Mouse (Mus musculus): ENCODE measurements around the gene Arhgap44. TPM values are rescaled to one million over a fixed set of nuclear protein-coding genes. Genes with fewer than 3 reads are reported as not detected.
A peak's percentile ranks its signal among the peaks of the same experiment; 100 is the strongest.

The Arhgap44 gene
- total and polyA plus RNA-seq, 2 experiments from 2014 or later, result 23.0 to 40.7 TPM

DNA sequence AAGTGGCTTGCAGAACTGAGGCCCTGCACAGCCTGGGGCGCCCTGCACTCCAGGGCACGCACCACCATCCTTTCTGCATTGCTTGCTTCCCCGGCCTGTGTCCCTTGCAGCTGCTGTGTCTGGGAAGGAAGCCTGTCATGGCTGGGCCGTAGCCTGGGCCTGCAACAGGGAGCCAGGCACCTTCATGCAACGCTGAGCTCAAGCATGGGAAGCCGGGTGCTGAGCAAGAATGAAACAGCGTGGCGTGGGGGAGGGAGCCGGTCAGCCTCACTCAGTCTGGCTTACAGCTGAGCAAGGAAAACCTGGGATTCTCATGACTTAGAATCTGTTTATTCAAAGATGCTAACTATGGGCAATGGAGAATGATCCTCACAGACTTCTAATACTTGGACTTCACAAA is 36.2 kb downstream of the Arhgap44 start:
- Histone ChIP-seq H3K4me2 (ENCODE audit: low read depth, low read length) (no peak overlapping the region), H3K27ac (peak overlapping the region; percentile 41; the same call in 1 of the 2 replicates), H3K4me3 (ENCODE audit: low read length) (no peak overlapping the region), H3K4me1 (ENCODE audit: insufficient read depth, low read length) (0 out of 2 replicates have a peak, but pooled peaks cover 7% of the 10 kb centered on the region), H3K9me3 (ENCODE audit: low read length) (no peaks in the 10 kb centered on the region), H3K36me3 (ENCODE audit: insufficient read depth, low read length) (no peaks in the 10 kb centered on the region), H3K27me3 (ENCODE audit: insufficient read depth, low read length) (no peaks in the 10 kb centered on the region), H3K9ac (replicated peaks; ENCODE audit: low read length) (0 out of 2 replicates have a peak overlapping the region, but pooled peaks have one; percentile 15)
- WGBS, result 48% methylated on average over 9 of the region's 9 CpGs
- TF ChIP-seq CTCF (IDR thresholded peaks at IDR 0.05; ENCODE audit: low read depth), result no peak
- ATAC-seq (no peak), DNase-seq (ENCODE audit: low spot score) (no peak)

DNA sequence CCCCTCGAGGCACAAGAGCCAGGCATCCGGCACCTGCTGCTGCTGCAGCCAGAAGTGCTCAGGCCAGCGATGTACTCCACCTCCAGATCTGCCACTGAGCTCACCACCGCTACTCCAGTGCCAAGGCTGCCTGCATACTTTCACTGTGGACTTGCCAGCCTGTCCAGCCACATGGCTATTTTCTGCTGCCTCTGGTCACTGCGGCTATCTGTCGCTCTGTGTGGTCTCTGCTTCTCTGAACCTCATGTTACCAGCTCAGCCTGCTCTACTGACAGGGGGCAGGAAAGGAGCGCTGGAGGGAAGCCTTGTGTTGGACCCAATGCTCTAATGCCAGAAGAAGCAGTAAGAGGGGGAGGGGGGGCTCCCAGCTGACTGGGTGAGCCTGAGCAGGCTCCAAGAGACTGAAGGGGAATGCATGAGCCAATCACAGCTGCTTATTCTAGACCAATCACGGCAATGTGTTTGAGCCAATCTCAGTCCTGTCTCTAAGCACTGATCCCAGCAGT is 37.8 kb downstream of the Arhgap44 start:
- H3K9ac ChIP-seq (replicated peaks; ENCODE audit: low read length), result 0 out of 2 replicates have a peak overlapping the region, but pooled peaks have one; percentile 13
- 0 out of 2 replicates have a peak overlapping the region, but pooled peaks have one; percentile 29 for H3K4me2 ChIP-seq (ENCODE audit: low read depth, low read length)
- H3K27ac ChIP-seq, result peak overlapping the region; percentile 65; the same call in 1 of the 2 replicates

DNA sequence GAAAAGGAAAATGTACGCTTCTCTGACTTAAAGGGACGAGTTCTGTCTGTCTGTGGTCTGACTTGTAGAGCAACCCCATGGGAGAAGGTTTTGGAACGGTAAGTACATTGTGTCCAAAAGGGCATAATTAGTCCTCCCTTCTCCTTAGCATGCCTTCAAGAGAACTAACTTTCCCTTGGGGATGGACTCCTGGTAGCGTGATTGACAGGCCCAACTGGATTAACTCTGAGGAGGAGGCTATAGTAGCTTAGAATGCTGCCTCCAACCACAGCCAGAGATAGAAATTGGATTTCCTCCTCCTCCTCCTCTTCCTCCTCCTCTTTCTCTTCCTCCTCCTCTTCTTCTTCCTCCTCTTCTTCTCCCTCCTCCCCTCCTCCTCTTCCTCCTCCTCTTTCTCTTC is 42.5 kb downstream of the Arhgap44 start:
- no peak overlapping the region for H3K9ac ChIP-seq (replicated peaks; ENCODE audit: low read length)
- no peak overlapping the region for H3K27ac ChIP-seq
- 82% methylated on average over 4 of the region's 4 CpGs for WGBS
- ATAC-seq (no peak), DNase-seq (ENCODE audit: low spot score) (no peak)
- H3K36me3 ChIP-seq (ENCODE audit: insufficient read depth, low read length), result no peaks in the 10 kb centered on the region
- no peaks in the 10 kb centered on the region for H3K27me3 ChIP-seq (ENCODE audit: insufficient read depth, low read length)
- no peak overlapping the region for H3K4me2 ChIP-seq (ENCODE audit: low read depth, low read length)
- H3K4me1 ChIP-seq (ENCODE audit: insufficient read depth, low read length), result 0 out of 2 replicates have a peak, but pooled peaks cover 5% of the 10 kb centered on the region
- H3K4me3 ChIP-seq (ENCODE audit: low read length), result no peak overlapping the region
- no peaks in the 10 kb centered on the region for H3K9me3 ChIP-seq (ENCODE audit: low read length)
- no peak for TF ChIP-seq CTCF (IDR thresholded peaks at IDR 0.05; ENCODE audit: low read depth)

More for the DNA sequence above, 37.8 kb downstream of the Arhgap44 start:
- ATAC-seq (peak; percentile 96), DNase-seq (ENCODE audit: low spot score) (peak; percentile 85)
- 38% methylated on average over 8 of the region's 8 CpGs for WGBS
- Histone ChIP-seq H3K9me3 (ENCODE audit: low read length) (no peaks in the 10 kb centered on the region), H3K27me3 (ENCODE audit: insufficient read depth, low read length) (no peaks in the 10 kb centered on the region), H3K36me3 (ENCODE audit: insufficient read depth, low read length) (no peaks in the 10 kb centered on the region), H3K4me3 (ENCODE audit: low read length) (no peak overlapping the region), H3K4me1 (ENCODE audit: insufficient read depth, low read length) (0 out of 2 replicates have a peak, but pooled peaks cover 7% of the 10 kb centered on the region)
- peak; percentile 16; the same call in 1 of the 2 replicates for TF ChIP-seq CTCF (IDR thresholded peaks at IDR 0.05; ENCODE audit: low read depth)

DNA sequence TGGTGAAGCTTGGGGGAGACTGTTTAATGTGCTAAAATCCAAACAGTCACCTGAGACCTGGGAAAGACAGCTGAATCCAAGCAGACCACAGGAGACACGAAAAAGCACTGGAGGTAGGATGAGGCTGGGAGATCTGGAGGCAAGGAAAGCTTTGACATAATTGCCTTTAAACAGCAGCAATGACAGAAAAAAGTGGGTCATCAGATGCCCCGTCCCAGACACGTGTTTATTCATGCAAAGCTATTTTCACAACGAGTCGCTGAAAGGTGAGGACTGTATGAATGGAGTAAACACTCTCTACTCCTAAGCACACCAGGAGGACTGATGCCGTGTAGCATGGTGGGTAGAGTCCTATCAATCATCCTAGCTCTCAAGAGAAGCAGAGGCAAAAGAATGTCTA is 47.0 kb downstream of the Arhgap44 start:
- DNase-seq (ENCODE audit: low spot score), result no peak
- Histone ChIP-seq H3K36me3 (ENCODE audit: insufficient read depth, low read length) (no peaks in the 10 kb centered on the region), H3K4me2 (ENCODE audit: low read depth, low read length) (no peak overlapping the region), H3K9ac (replicated peaks; ENCODE audit: low read length) (no peak overlapping the region), H3K4me3 (ENCODE audit: low read length) (no peak overlapping the region), H3K9me3 (ENCODE audit: low read length) (no peaks in the 10 kb centered on the region), H3K27me3 (ENCODE audit: insufficient read depth, low read length) (no peaks in the 10 kb centered on the region), H3K4me1 (ENCODE audit: insufficient read depth, low read length) (no peaks in the 10 kb centered on the region), H3K27ac (no peak overlapping the region)
- ATAC-seq, result no peak
- TF ChIP-seq CTCF (IDR thresholded peaks at IDR 0.05; ENCODE audit: low read depth), result no peak
- WGBS, result 83% methylated on average over 6 of the region's 6 CpGs

DNA sequence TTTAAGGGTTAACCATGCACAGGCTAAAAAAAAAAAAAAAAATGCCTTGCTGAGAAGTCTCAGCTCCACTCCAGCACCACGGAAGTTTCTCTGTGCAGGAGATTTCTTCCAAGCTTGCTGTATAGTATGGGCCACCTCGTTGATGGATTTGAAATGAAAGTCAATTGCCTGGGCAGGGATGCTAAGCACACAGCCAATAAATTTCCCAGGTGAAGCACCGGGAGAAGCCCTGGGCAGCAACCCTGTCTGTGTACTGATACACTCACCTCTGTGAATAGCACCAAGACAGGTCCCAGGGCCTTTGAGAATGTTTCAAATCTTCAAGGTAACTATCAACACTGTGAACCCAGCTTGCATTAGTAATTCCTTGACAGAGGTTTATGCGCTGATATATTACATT is 50.7 kb downstream of the Arhgap44 start:
- DNase-seq (ENCODE audit: low spot score), result no peak
- Histone ChIP-seq H3K4me3 (ENCODE audit: low read length) (no peak overlapping the region), H3K27me3 (ENCODE audit: insufficient read depth, low read length) (no peaks in the 10 kb centered on the region), H3K9me3 (ENCODE audit: low read length) (no peaks in the 10 kb centered on the region), H3K27ac (no peak overlapping the region), H3K4me2 (ENCODE audit: low read depth, low read length) (no peak overlapping the region), H3K36me3 (ENCODE audit: insufficient read depth, low read length) (no peaks in the 10 kb centered on the region), H3K9ac (replicated peaks; ENCODE audit: low read length) (no peak overlapping the region), H3K4me1 (ENCODE audit: insufficient read depth, low read length) (peaks cover 11% of the 10 kb centered on the region)
- WGBS, result 45% methylated on average over 4 of the region's 4 CpGs
- no peak for ATAC-seq
- no peak for TF ChIP-seq CTCF (IDR thresholded peaks at IDR 0.05; ENCODE audit: low read depth)

DNA sequence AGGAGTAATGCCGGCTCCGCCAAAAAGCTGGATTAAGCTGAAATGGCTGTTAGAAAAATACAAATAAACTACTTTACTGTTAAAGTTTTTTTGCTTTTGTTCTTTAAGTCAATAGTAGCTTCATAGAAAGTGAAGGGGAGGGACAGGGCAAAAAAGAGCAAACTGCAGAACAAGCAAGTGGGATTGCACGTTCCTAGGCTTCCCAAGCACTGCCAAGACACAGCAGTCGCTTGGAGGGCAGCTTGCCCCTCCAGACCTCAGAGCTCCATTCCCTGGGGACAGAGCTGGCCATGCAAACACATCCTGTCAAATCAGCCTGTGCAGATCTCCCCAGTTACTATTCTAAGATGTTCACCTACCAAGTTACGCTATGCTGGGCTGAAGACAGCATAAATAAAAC is 51.1 kb downstream of the Arhgap44 start:
- ATAC-seq (no peak), DNase-seq (ENCODE audit: low spot score) (peak; percentile 51)
- WGBS, result 40% methylated on average over 5 of the region's 5 CpGs
- Histone ChIP-seq H3K4me3 (ENCODE audit: low read length) (no peak overlapping the region), H3K9ac (replicated peaks; ENCODE audit: low read length) (no peak overlapping the region), H3K27me3 (ENCODE audit: insufficient read depth, low read length) (no peaks in the 10 kb centered on the region), H3K9me3 (ENCODE audit: low read length) (no peaks in the 10 kb centered on the region), H3K4me1 (ENCODE audit: insufficient read depth, low read length) (peaks cover 11% of the 10 kb centered on the region), H3K27ac (peak overlapping the region; percentile 8; the same call in 1 of the 2 replicates), H3K4me2 (ENCODE audit: low read depth, low read length) (no peak overlapping the region), H3K36me3 (ENCODE audit: insufficient read depth, low read length) (no peaks in the 10 kb centered on the region)
- no peak for TF ChIP-seq CTCF (IDR thresholded peaks at IDR 0.05; ENCODE audit: low read depth)

DNA sequence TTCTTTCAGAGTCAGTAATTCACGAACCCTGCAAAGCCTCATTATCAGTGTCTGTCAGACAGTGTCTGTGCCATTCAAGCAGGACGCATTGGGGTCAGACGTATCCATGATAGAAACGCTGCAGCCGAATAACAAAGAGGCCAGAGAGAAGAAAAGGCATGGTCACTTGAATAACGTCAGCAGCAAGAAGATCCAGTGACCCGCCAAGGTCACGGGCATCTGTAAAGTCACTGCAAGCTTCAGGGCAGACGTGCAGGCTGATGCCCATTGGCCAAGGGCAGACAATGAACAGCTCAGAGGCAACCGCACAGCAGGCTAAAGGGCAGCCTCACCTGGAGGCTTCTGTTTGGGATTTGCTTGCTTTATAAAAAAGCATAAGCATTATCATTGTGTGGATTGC is 52.7 kb downstream of the Arhgap44 start:
- H3K9ac ChIP-seq (replicated peaks; ENCODE audit: low read length), result no peak overlapping the region
- H3K4me3 ChIP-seq (ENCODE audit: low read length), result no peak overlapping the region
- no peak for DNase-seq (ENCODE audit: low spot score)
- WGBS, result 36% methylated on average over 10 of the region's 10 CpGs
- ATAC-seq, result no peak
- no peak overlapping the region for H3K27ac ChIP-seq
- H3K27me3 ChIP-seq (ENCODE audit: insufficient read depth, low read length), result no peaks in the 10 kb centered on the region
- no peaks in the 10 kb centered on the region for H3K36me3 ChIP-seq (ENCODE audit: insufficient read depth, low read length)
- no peak for TF ChIP-seq CTCF (IDR thresholded peaks at IDR 0.05; ENCODE audit: low read depth)
- no peak overlapping the region for H3K4me2 ChIP-seq (ENCODE audit: low read depth, low read length)
- H3K4me1 ChIP-seq (ENCODE audit: insufficient read depth, low read length), result peaks cover 11% of the 10 kb centered on the region
- H3K9me3 ChIP-seq (ENCODE audit: low read length), result no peaks in the 10 kb centered on the region

Data from hindbrain, postnatal 0 days (tissue).